Mouse (Mus musculus) embryo, embryonic 11.5 days (tissue): ENCODE data around the gene Olfr432.
"Not testable (repeated sequence)": the region's sequence is repeated elsewhere in the genome, so short reads cannot be mapped to it uniquely, and the experiment has no call there.

Experiments
- DNase-seq: peaks from one replicate; pipeline ENCODE4 v3.0.0-alpha.2; 2012; ENCODE audit warnings: low read depth, low spot score

Olfr432 gene

DNA sequence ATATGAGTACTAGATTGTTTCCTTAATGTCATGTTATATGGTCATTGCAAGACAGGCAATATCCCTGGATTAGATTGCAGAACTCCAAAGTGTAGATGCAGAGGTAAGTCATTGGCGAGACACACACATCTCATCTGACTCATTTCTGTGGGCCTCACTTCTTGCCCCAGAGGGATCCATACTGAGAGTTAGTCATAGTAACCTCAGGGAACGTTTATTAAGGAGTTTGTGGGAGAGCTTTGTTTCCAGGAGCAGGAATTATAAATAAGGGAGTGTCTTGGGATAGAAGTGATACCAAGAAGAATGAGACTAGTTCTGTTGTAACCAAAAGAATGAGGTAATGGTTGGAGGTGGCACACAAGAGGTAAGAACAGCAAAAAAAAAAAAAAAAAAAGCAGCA lies at the start of gene Olfr432:
Gene Olfr432, plus strand, starts transcription at position 313 of the 400 bp plus-strand sequence.
- DNase-seq, result no peak

DNA sequence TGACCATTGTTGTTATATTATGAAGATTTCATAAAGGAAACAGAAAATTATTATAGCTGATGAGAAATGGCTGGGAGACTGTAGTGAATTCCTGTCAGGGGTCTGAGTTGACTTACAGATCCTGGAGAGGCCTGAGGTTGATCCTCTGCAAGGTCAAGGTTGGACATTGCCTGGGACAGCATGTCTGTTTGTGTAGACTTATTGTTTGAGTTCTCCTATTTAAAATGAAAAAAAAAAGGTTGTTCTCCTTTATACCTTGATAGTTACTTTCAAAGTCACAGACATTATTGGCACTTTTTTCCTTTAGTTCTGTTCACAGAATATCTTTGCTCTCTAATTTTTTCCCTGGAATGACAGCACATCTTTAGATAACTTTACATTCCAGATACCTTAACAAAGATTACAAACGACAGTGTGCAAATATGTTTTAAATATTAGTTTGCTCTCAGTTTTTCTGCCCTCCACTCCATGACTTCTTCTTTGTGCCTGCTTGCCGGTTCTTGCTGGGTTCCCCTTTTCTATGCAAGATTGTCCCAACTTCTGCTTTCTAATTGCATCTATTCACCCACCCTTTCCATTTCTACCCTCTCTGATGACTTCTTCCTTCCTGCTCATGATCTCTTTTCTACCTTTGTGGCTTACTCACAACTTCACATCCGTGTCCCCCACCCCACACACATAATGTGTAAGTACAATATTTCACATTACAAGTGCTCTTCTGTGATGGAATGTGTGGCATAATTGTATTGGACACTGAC lies 44.5 kb upstream of the Olfr432 start:
- DNase-seq, result not testable (repeated sequence)

DNA sequence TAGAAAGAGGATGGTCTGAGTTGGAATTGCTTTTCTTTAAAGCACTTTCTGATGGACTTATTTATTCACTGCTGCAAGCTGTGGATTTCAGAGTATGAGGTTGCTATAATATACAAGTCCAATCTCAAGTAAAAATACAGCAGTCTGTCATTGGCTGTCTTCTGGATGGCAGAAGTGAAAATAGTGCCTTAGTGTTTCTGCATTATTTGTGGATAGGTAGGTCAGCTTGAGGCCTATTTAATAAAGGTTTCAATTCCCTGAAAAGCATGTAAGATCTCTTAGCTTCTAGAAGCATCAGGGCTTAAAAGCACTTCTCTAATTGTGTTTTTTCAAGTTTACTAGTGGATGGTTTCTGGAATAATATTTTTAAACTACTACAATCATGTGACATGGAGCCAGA lies 42.0 kb upstream of the Olfr432 start:
- not testable (repeated sequence) for DNase-seq

DNA sequence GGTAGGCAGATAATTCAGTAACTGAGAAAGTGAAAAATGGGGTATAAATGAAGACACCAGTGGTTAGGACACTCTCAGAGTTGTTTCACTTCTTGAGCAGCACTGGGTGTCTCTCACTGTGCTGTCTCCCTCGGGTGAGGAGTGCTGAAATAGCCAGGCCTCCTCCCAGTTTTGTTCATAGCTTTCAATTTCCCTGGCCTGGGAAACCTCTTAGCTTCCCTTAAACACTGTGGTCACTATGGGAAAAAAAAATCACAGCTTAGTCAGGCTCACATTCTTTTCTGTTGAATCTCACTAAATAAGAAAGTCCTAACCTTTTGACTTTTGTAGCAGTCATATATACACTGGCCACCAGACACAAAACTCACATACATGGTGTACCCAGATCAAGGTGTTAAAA lies 17.3 kb upstream of the Olfr432 start, which contains the start of gene Ifi205:
Gene Ifi205, minus strand, starts transcription at position 113 of the 400 bp plus-strand sequence.
- DNase-seq, result no peak

DNA sequence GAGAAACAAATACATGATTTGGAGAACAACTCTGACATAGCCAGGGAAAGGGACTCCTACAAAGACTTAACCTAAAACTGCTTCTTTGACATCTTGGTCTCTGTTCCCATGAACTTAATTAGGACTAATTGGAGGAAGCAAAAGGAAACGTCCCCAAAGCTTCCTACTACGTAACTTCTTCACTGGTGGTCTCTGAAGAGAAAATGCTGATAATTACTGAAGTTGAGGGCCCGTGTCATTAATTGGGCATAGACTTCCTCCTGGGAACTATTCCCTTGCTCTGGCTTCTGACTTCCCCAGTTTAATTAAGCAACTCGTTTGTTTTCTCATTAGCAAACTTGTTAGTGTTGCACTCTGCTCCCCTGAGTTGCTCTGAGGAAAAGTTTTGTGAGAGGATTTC lies 13.2 kb upstream of the Olfr432 start:
- no peak for DNase-seq

DNA sequence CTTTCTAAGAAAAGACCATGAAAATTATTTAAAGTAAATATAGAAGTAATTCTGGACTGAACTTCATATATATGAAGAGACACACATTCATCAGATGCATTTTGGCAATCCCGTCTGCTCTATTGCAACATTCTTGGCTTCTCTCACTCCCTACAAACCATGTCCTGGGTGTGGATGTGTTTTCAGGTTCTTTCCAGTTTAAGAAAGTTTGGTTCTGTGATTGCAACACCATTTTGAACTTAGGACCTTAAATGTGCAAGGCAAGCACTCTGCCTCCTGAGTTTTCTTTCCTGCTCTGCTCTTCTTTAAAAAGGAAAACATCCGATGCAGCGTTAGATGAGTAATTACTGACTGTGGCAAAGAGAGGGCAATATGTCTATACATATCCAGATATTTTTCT lies 10.5 kb upstream of the Olfr432 start:
- DNase-seq, result no peak

DNA sequence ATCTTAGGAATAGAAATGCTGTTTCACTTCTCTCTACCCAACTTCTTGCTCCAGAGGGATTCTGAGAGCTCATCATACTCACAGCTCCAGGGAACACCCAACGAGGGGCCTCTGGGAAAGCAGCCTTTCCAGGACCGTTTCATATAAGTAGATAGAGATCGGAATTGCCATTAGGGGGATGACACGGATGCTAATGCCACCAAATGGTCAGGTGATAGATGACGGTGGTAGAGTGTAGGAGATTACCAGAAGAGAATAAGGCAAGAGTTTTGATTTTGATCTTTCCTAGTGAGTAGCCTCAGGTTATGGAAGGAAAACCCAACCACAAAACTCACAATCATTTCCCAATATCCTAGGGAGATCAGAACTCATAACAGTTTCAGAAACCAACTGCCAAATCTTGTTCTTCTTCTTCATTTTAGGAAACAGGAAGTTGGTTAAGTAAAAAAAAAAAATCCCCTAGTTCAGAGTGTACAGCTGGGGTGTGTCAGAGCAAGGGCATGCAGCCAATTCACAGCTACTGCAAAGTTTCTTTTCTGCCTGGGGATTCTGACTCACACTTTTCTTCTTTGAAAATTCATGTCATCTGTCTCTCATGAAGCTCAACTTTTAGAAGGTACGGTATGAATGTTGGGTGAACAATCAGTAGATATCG lies 8.4 kb upstream of the Olfr432 start, which contains the start of gene Olfr433:
Gene Olfr433, plus strand, starts transcription at position 183 of the 655 bp plus-strand sequence.
- no peak for DNase-seq

DNA sequence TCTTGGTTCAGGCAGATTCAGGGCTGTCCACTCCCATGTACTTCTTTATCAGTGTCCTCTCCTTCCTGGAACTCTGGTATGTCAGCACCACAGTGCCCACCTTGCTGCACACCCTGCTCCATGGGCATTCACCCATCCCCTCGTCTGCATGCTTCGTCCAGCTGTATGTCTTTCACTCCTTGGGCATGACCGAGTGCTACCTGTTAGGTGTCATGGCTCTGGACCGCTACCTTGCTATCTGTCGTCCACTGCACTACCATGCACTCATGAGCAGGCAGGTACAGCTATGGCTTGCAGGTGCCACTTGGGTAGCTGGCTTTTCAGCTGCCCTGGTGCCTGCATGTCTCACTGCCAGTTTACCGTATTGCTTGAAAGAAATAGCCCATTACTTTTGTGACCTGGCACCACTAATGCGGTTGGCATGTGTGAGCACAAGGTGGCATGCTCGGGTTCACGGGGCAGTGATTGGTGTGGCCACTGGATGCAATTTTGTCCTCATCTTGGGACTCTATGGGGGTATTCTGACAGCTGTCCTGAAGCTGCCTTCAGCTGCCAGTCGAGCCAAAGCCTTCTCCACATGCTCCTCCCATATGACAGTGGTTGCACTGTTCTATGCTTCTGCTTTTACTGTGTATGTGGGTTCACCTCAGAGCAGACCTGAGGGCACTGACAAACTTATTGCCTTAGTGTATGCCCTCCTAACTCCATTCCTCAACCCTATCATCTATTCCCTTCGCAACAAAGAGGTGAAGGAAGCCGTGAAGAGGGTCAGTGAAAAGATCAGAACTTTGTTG lies 6.7 kb upstream of the Olfr432 start:
- not testable (repeated sequence) for DNase-seq

DNA sequence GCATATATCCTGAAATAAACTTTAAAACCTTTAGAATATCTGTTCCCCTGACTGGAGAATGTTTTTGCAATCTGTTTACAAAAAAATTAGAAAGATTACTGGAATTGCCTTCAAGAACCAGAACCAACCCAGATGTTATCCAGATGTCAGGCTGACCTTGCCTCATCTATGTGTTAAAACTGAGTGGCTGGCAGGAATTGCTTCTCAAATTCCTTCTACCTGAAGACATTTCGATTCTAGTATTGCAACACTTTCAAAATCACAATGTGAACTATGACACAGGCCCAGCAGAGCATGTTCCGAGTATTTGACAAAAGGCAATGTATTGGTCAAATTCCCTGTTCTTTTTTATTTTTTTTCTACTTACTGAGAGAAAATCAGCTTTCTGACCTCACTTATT lies 4.6 kb upstream of the Olfr432 start:
- DNase-seq, result no peak

DNA sequence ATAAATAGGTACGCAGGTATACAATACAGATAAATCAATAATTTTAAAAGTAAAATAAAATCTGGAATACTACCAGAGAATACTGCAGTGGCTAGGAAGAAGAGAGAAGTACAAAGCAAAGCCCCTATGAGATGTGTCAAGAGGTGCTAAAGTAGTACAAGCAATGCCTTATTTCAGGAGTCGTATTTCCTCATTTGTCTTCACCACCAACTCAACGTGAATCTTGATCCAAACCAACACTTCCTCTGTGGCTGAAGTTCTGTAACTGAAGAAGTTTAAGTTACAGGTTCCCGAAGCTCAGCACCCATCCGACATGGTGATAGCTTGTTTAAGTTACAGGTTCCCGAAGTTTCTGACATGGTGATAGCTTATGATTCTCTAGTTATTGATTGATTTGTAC lies 778 bp upstream of the Olfr432 start:
- not testable (repeated sequence) for DNase-seq

DNA sequence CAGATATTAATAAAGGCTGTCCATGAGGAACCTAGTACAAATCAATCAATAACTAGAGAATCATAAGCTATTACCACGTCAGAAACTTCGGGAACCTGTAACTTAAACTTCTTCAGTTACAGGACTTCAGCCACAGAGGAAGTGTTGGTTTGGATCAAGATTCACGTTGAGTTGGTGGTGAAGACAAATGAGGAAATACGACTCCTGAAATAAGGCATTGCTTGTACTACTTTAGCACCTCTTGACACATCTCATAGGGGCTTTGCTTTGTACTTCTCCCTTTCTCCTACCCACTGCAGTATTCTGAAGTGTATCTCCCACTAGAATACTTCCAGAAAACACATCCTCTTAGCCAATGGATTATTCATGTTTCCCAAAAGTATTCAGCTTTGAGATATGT lies 352 bp downstream of the Olfr432 start:
- not testable (repeated sequence) for DNase-seq

DNA sequence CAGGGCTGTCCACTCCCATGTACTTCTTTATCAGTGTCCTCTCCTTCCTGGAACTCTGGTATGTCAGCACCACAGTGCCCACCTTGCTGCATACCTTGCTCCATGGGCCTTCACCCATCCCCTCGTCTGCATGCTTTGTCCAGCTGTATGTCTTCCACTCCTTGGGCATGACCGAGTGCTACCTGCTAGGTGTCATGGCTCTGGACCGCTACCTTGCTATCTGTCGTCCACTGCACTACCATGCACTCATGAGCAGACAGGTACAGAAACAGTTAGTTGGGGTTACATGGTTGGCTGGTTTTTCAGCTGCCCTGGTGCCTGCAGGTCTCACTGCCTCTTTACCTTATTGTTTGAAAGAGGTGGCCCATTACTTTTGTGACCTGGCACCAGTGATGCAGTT lies 1.5 kb downstream of the Olfr432 start:
- DNase-seq, result no peak

DNA sequence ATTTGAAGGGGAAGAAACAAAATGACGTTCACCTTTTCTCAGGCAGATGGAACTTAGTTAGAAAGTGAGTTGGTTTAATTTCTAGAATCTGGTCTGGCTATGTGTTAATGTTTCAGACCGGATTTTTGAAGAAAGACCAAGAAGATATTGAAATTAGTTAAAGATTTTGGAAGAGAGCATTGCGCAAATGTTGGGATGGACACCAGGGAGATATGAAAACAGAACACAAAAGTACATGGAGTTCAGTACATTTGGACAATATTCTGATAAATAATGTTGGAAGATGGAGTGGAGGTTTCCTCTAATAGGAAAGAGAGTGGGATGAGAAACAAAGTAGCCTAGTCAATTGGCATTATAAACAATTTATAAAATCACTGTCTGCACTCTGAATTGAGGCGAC lies 2.5 kb downstream of the Olfr432 start:
- no peak for DNase-seq

DNA sequence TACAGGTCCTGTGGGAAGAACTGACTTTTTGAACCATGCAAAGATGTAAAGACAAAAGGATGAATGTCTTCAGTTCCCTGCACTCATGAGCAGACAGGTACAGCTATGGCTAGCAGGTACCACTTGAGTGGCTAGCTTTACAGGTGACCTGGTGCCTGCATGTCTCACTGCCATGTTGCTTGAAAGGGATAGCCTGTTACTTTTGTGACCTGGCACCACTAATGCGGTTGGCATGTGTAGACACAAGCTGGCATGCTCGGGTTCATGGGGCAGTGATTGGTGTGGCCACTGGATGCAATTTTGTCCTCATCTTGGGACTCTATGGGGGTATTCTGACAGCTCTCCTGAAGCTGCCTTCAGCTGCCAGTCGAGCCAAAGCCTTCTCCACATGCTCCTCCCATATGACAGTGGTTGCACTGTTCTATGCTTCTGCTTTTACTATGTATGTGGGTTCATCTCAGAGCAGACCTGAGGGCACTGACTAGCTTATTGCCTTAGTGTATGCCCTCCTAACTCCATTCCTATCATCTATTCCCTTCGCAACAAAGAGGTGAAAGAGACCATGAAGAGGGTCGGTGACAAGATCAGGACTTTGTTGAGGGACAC lies 3.0 kb downstream of the Olfr432 start:
- DNase-seq, result no peak

DNA sequence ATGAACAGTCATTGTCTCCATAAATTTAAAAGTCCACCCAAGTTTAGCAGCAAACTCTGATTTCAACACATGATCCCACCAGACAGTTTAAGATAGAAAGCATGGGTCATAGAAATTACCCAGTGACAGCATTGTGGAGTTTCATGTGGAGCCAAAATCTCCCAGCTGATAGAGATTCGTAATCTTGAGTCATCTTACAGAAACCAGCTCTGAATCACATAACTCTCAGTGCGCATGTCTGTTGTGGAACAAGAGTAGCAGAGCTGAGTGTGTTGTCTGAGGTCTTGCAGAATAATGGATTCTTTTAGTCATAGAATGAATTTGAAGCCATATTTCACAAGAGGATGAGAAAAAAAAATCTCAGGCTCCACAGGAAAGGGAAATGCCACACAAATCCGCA lies 4.0 kb downstream of the Olfr432 start:
- no peak for DNase-seq

DNA sequence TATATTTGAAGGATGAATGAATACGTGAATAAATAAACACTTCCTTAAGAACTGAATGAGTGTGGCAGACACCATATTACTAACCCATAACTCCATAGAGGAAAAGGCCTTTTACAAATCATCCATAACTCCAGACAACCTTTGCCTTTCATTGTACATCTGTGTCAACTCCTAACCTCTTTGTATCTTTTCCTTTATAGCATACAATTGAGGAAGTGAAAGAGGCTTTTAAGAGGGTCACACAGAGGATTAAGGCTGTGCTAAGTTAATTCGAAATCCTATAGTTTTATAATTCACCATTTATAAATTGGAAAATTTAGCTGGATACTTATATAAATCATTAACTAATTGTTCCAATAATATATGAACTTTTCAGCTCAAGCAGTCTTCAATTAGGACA lies 6.2 kb downstream of the Olfr432 start:
- DNase-seq, result no peak

DNA sequence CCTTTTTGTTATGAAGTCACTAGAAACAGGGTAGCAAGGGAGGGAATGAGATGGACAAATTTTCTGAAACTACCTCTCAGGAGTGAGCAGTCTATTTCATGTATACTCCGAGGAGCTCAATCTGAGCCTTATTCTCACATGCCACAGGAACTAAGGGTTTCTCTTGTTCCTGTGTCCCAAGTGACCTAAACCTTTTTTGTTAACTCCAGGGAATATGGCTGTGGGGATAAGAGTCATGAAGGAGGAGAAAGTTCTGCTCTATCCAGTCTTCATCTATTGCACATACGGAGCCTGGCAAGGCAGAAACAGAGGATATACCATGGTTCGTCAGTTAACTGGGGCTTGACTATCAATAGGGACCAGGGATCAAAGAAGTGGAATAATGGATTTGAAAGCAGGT lies 17.3 kb downstream of the Olfr432 start, which contains the start of gene Olfr430:
Gene Olfr430, plus strand, starts transcription at position 301 of the 400 bp plus-strand sequence.
- DNase-seq, result no peak

DNA sequence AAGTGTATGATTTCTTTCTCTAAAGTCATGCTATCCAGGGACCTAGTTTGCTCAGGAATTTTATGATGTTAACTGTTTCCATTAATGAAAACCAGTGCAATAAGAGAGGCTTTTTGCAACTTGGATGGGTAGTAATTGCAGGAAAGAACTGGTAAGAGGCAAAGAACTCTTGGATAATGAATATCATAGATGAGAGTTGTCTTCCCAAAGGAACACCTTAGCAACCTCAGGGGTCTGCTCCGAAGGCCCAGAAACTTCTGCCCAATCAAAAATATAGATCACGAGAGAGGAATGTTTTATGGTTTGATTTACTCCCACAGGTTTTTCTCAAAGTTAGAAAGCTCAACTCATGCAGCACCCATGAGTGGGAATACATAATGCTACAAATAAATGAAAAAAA lies 35.0 kb downstream of the Olfr432 start, which contains the start of gene Olfr429:
Gene Olfr429, plus strand, starts transcription at position 301 of the 400 bp plus-strand sequence.
- DNase-seq, result no peak

DNA sequence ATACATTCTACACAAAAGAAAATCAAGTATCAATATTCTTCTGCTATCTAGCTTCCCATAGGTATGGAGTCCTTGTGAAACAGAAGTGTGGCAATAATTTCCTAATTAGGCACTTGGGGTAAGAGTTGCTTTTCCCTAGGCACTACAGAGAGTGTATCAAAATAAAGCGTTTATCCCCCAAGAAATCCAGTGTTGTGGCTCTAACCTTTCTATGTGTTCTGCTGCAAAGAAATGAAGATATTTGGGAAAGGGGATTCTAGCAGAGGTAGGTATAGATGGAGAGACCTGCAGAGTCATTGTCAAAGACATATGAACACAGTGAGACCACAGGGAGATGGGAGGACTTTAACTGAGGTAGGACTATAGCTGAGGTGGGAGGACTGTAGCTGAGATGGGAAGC lies 47.6 kb downstream of the Olfr432 start, which contains the start of gene Olfr427:
Gene Olfr427, plus strand, starts transcription at position 301 of the 400 bp plus-strand sequence.
- DNase-seq, result no peak

DNA sequence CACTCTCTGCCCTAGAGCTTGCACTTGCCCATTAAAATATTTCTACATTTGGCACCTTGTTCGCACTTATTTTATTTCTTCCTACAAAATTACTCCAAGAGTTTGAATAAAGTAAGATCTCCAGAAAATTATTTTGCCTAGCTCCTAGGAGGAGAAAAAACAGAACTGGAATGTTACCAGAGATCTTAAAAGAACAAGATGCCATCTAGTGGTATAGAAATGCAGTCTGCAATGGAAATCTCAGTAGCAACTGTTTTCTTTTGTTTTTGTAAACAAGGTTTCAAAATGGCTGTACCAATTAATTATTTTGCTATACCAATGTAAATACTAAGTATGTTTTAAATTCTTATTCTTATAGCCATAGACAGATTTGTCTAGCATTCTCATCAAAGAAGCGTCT lies 54.7 kb downstream of the Olfr432 start:
- DNase-seq, result no peak
